Mouse (Mus musculus): ENCODE measurements at regions not wholly inside any gene's neighbourhood (a gene's known extent, or its start where the extent isn't known, plus 50 kb on each side); places are given as distances from the start of the nearest gene placed in this dataset.

DNA sequence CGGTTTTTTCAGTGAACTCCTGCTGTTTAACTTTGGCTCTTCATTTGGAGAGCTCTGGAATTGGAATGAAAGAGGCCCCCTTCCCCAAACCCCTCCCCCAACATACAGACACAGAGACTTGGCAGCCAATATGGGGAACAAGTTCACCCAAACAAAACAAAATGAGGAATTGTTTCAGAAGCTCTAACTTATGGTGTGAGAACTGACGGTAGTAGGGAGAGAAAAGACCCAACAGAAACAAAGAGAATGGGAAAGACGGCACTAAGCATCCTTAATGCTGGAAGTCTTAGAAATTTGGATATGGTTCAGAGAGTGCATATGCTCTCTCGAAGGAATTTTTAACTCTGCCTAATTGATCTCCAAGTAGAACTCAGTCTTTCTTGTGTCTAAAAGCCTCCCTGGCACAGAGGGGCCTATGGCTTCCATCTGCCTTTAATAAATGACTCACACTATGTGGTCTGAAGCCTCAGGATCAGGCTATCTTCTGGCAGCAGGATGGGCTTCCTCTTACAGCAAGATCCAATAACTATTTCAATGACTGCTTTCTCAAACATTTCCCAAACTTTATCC is 438.2 kb upstream of the Map3k7 start:
- no peak for DNase-seq

DNA sequence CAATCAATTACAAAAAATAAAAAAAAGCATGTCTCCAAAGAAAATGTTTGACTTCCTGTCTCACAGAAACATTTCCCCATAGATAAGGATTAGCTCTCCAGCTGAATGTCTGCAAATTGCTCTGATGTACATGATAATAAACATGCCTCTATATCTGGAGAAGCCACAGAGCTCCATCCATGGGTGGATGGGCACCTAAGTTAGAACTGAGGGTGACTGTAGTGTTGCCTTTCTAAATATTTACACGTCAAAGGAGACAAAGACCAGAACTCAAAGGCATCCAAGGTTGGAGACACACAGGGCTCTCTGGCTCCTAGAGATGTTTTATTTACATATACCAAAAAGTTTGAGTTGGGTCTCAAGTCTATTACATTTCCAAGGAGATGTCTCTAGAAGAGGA is 427.1 kb upstream of the Map3k7 start:
- DNase-seq = no peak

DNA sequence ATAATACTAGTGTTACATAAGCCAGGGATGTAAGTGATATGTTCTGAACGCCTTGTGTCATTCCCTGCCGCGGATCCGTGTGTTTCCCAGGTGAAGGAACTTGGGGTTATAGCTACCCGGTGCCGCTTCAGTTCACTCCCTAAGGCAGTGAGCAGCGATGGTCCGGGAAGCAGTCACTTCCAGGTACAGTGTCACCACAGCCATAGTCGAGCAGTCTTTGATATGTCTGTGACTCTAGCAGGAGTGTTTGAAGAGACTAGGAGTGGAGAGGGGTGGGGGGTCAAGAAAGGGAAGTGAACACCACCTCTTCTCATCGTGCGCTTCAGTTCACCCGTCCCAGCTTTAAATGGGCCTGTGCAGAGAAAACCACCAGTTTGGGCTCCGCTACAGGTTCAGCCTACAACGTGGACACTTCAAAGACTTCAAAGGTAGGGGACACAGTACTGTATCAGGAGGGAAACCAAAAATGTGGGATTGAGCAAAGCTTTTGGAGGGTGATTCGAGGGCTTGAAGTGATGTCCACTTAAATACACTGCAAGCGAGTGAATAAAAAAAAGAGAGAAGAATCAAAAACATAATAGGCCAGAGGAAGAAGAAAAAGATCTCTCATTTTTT is 410.0 kb upstream of the Map3k7 start:
- no peak for DNase-seq

- DNase-seq = no peak
Measured at GRCm38 (mm10) chr4:31555077-31555476, 408.8 kb upstream of the Map3k7 start.

- no peak for DNase-seq
Measured at GRCm38 (mm10) chr4:31557261-31557660, 406.6 kb upstream of the Map3k7 start.

GRCm38 (mm10) chr4:31560305-31560704 is 403.6 kb upstream of the Map3k7 start:
- DNase-seq = no peak

DNA sequence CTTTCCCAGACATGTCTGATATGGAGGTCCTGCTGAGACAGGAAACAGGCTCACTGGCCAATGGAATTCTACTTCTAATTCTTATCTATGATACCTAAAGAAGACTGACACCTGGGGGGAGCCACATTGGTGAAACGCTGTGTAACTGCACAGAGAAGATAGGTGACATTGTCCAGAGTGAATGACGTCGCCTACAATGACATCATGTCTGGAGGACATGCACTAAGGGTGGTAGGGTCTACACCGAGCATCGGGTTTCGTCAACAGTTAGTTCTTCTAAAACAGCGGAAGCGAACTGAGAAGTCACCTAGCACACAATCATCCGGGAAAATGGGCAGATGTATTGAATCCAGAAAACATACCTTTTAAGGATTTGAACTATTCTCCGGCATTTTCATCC is 402.7 kb upstream of the Map3k7 start:
- no peak for DNase-seq

DNA sequence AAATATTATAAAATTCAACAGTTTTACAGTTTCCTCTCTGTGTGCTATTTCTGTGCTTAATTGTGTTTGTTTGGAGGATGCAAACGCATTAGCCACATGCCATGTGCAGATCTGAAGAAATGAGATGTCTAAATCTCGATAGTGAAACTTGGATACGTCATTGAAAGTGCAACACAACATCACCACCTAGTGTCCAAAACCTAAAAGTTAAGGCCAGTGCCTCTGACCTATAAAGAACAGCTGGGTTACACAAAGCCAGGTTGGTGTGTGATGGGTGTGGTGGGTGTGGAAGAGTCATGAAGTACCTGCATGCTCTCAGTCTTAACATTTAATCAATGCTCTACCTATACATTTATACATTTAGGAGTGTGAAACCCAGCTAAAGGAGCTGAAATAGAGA is 402.1 kb upstream of the Map3k7 start:
- DNase-seq = peak in 1 of 2 experiments; percentile 4

DNA sequence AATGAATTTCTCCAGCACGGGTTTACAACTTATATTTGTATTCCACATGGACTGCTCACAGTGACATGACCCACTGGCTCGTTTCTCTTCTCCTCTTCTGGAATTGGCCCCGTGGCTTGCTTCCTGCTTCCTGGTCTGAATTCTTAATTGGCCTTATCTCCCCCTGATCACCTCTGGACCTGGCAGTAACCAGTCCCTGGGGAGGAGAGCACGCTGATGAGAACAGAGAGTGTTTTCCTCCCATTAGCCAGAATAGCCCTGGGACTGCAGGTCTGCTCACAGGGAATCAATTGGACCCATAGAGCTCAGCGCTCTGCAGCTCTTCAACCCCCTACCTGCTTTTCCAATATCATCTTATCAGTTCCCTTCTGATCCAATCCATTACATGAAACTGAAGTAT is 397.7 kb upstream of the Map3k7 start:
- no peak for DNase-seq

DNA sequence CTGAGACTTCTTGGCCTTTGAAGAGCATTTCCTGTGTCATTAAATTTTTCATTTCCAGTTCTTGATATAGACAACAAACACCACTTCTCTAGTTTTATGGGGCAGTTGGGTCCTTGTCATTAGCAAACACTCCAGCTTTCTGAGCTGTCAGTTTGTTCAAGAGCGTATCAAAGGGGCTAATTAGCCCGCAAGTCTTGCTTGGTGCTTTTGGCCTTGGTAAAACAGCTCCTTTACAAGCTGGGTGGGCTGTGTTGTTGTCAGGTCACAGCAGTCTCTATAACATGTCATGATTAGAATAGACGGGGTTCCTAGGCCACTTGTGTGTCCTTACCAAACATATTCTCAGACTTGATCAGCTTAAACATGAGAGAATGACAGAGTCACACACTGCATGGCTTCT is 397.1 kb upstream of the Map3k7 start:
- no peak for DNase-seq

DNA sequence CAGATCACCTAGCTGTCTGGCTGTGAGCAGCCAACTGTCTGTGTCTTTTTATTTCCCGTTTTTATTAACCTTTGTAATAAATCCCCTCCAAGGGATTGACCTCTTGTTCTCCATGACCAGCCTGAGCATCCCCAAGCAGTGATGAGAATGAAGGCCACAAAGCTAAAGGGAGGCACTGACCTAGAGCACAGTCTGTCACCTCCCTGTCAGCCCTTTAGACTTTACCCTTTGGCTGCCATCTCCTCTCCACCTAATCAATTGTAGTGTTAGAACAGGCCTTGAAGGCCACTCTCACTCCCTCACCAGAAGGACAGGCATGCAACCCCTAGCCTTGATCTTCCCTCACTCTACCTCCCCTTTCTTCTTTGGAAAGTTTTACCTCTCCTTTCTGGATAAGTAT is 394.2 kb upstream of the Map3k7 start:
- no peak for DNase-seq

DNA sequence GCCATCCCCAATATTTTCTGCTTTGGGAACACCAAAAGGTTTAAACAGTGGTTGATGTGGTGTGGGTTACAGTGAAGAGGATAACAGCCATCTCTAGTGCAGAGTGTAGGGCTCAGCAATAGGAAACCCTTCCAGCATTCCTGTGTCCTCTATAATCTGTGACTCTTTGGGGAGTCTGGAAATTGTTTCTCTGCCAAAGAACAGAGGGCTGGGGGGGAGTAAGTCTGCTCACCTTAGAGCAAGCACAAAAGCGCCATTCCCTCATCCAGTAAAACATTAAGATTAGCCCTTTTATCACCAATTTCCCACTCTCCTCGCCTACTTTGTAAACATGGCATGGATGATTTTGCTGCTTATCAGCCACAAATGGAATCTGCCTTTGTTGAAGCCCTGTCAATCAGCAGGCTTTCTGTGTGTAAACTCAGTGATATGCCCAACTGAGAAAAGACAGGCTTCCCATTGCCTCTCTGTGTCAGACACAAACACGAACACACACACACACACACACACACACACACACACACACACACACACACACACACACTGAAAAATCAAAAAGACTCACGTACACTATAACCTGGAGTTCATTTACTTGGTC is 386.8 kb upstream of the Map3k7 start:
- no peak for DNase-seq

GRCm38 (mm10) chr4:31583495-31583894 is 380.4 kb upstream of the Map3k7 start:
- DNase-seq = no peak

- no peak for DNase-seq
Measured at GRCm38 (mm10) chr4:31584171-31584570, 379.7 kb upstream of the Map3k7 start.

GRCm38 (mm10) chr4:31594089-31594488 is 369.8 kb upstream of the Map3k7 start:
- no peak for DNase-seq

- DNase-seq = no peak
Measured at GRCm38 (mm10) chr4:31601536-31601935, 362.4 kb upstream of the Map3k7 start.

- no peak for DNase-seq
Measured at GRCm38 (mm10) chr4:31603776-31604175, 360.1 kb upstream of the Map3k7 start.

DNA sequence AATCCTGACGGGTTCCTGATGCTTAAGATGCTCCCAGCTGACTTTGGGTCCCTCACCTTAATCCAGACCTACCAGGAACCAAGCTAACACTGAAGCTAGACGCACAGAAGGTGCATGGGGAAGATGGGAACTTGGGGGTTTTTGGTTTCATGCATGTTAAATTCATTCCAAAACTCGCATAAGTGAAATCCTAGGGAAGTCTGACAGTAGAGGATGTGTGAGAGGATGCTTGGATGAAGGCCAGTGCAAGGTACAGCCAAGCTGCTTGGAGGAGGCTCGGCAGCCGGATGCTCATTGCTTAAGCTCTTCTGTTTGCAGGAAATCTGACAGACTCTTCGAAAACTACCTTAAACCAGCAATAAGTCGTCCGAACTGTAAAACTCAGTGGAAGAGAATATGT is 355.1 kb upstream of the Map3k7 start:
- no peak for DNase-seq

DNA sequence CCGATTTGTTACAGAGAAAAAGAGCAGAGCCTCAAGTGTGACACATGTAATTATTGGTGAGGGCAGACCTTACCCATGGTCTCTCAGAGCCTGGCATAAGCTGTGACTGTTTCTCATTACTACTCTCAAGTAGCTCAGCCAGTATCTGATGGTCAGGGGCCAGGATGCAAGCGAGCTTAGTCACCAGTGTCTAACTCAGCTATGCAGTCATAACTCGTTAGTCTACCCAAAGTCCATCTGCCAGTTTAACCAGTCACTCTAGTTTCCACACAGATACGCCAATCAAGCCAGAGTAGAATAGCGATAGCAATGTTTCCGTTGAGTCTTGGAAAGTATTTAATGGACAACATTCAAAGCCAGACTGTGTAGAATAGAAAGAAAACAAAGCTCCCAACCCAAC is 354.3 kb upstream of the Map3k7 start:
- no peak for DNase-seq

- no peak for DNase-seq
Measured at GRCm38 (mm10) chr4:31612147-31612824, 351.6 kb upstream of the Map3k7 start.

GRCm38 (mm10) chr4:31612825-31613514 is 350.9 kb upstream of the Map3k7 start:
- DNase-seq = no peak

DNA sequence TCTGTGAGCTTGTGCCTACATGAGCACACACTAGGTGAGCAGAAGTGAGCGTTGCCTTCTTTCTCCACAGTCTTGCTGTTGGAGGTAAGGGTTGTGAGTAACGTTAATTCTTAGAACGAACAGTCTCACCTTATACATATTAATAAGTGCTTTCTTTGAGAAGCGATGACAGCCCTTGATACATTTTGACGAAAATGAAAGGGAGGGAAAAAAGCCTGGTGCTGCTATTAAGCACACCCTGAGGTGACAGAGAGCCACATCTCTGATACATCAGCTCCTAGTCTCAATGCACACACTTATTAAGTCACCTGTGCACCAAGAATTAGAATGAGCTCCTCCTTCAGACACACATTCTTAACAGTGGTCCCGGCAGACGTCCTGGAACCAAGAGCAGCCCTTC is 346.3 kb upstream of the Map3k7 start:
- DNase-seq = no peak

DNA sequence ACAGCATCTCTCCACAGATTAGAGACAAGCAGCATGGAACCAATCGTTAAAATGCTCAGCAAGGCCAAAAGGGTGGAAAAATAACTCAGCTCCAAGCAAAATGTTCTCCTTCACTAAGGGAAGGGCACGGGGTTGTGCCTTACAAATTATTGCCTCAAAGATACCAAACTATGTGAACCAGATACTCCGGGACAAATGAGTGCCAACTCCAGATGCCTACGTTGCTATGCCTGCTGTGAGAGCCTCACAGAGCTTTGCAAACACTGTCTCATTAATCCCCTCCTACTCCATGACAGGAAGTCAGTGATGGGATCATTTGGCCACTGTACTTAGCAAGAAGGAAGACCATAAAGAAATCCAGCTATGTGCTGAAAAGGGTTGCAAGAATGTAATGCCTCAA is 345.9 kb upstream of the Map3k7 start:
- no peak for DNase-seq

DNA sequence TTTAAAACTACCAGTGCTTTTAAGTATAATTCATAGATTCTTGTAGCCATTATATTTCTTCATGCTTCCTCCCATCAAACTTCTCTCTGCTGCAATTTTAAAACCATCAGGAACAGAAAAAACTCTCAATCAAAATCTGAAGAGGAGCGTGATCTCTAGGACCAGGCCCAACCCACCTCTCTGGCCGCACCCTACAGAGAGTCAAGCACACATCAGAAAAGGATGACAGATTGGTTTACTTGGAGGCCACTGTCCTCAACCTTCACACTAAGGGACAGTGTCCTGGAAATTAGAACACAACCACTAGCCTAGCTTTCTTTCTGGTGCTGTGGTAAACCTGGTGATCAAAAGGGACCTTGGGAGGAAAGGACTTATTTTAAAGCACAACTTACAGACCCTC is 342.7 kb upstream of the Map3k7 start:
- DNase-seq = no peak
